Mouse (Mus musculus): ENCODE data around the gene Cacng7. TPM values are rescaled to one million over a fixed set of nuclear protein-coding genes. Genes with fewer than 3 reads are reported as not detected.

The Cacng7 gene
- total RNA-seq, 2 experiments from 2014 or later, result 111 to 123 TPM

Small RNAs within 50 kb of the gene (microRNA-seq; reads per million reads assigned to microRNA genes)
- 201 reads per million, percentile 58 among the genes with 10 or more reads in this experiment for gene Gm23450

Other genes with a start within 250 kb of the Cacng7 start
- not detected for gene AU018091, start 163.8 kb upstream of the Cacng7 start, total RNA-seq (2021)
- gene Nlrp12, start 83.2 kb upstream of the Cacng7 start, total RNA-seq (2021), result under 1 TPM; 0.06 to 0.08 TPM
- gene Myadm, start 43.9 kb upstream of the Cacng7 start, total RNA-seq (2021), result 10 to 100 TPM; 34.6 to 35.9 TPM
- gene Prkcg, start 43.8 kb upstream of the Cacng7 start, total RNA-seq (2021), result 100 to 1,000 TPM in 1 of 2 experiments, 10 to 100 TPM in 1; 88.7 to 100 TPM
- gene Cacng8, start 57.7 kb downstream of the Cacng7 start, total RNA-seq (2021), result 100 to 1,000 TPM; 102 to 111 TPM
- 1 to 10 TPM in 1 of 2 experiments, under 1 TPM in 1; 0.91 to 1.2 TPM for gene Cacng6, start 91.2 kb downstream of the Cacng7 start, total RNA-seq (2021)
- not detected for gene Tarm1, start 169.7 kb downstream of the Cacng7 start, total RNA-seq (2021)

All from left cerebral cortex, postnatal 4 days (tissue).